Mouse (Mus musculus) kidney, embryonic 16.5 days (tissue): ENCODE results near the gene Lhfp. TPM values are rescaled to one million over a fixed set of nuclear protein-coding genes. Genes with fewer than 3 reads are reported as not detected.

Experiments used
- ATAC-seq: fragments of 200-750 bp; cut with Nextera tagmentation; 2 replicates; pipeline ENCODE4 v1.8.0; 2017; ENCODE audit warnings: moderate TSS enrichment; ENCODE audit not compliant: low FRiP score, low TSS enrichment
- H3K27ac ChIP-seq: fragments of 300-500 bp; sonication (generic); 2 replicates; pipeline ENCODE4 v1.5.1; 2014; ENCODE audit warnings: low read length
- H3K27me3 ChIP-seq: fragments of 300-500 bp; sonication (generic); 2 replicates; pipeline ENCODE4 v1.6.1; 2014; ENCODE audit warnings: low read length, control low read depth, mixed read lengths; ENCODE audit not compliant: insufficient read depth
- H3K36me3 ChIP-seq: fragments of 300-500 bp; sonication (generic); 2 replicates; pipeline ENCODE4 v1.6.1; 2014; ENCODE audit warnings: low read length, control low read depth, mixed read lengths; ENCODE audit not compliant: insufficient read depth
- H3K4me1 ChIP-seq: fragments of 300-500 bp; sonication (generic); 2 replicates; pipeline ENCODE4 v1.6.1; 2014; ENCODE audit warnings: low read length, control low read depth, mixed read lengths; ENCODE audit not compliant: insufficient read depth
- H3K4me2 ChIP-seq: fragments of 300-500 bp; sonication (generic); replicated peaks from 2 replicates; pipeline ENCODE4 v1.6.1; 2014; ENCODE audit warnings: low read depth, low read length
- H3K4me3 ChIP-seq: fragments of 300-500 bp; sonication (generic); 2 replicates; pipeline ENCODE4 v1.5.1; 2014; ENCODE audit warnings: mild to moderate bottlenecking, low read length
- H3K9ac ChIP-seq: fragments of 300-500 bp; sonication (generic); replicated peaks from 2 replicates; pipeline ENCODE4 v1.6.1; 2014; ENCODE audit warnings: low read length
- H3K9me3 ChIP-seq: fragments of 300-500 bp; sonication (generic); 2 replicates; pipeline ENCODE4 v1.6.1; 2016; ENCODE audit warnings: low read length, control low read depth
- WGBS: fragments of 180-500 bp; shearing (Covaris S2); extraction: QIAGEN DNeasy Blood & Tissue Kit; methylation state at CpG from one replicate; pipeline ENCODE4 v1.1.7; 2014; 5-methylcytosine and 5-hydroxymethylcytosine counted together
- polyA plus RNA-seq: library from polyadenylated mRNA; unstranded; fragments of >200 nt; fragmentation: Nextera tagmentation; extraction: Ambion mirVana; gene quantifications from 2 replicates; pipeline ENCODE4 v1.2.1, GENCODE M21; 2015

The Lhfp gene
- polyA plus RNA-seq, 1 experiment from 2014 or later, result 139 TPM

DNA sequence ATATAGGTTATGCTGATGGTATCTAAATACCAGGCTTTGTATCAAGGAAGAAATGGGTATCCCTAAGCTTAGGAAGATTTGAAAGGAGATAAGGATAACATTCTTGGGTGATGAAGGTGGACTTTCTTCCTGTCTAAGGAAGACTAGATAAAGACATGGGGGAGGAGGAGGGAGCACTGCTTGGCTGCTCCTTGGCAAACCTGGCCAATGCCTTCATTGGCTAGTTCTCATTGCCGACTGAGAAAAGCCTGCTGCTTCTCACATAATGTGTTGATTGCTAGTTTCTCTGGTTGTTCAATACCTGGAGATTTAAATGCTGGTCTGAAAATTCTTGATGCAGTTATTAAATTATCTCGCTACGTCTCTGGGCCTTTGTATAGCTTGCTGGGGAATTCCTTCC lies 172.0 kb downstream of the Lhfp start:
- no peak for ATAC-seq
- no peaks in the 10 kb centered on the region for H3K36me3 ChIP-seq

DNA sequence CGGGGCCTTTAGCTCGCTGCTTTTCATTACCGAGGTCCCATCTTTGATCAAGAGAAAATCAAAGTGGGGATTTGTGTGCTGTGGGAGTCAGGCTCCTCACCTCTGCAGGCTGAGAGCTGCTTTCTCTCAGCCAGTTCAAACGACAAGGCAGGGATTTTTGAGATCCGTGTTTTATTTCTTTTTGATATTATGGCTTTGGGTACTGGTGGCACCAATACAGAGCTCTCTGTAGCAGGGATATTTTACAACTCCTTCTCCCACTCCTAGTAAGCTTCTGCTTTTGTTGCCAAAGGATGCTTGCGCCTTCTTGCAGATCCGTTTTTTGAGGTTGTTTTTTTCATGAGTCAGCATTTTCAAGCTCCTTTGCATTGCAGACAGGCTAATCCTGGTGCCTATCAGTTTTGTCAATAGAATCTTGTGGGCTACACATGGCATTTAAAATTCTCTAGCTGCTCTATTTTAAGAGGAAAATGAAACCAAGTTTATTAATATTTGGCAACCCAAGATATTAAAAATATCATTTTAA lies 172.5 kb downstream of the Lhfp start:
- no peak overlapping the region for H3K4me3 ChIP-seq
- H3K4me2 ChIP-seq, result no peak overlapping the region
- no peak for ATAC-seq
- 66% methylated on average over 7 of the region's 7 CpGs for WGBS
- H3K4me1 ChIP-seq, result peaks cover 18% of the 10 kb centered on the region
- H3K9me3 ChIP-seq, result no peaks in the 10 kb centered on the region
- H3K36me3 ChIP-seq, result no peaks in the 10 kb centered on the region
- H3K9ac ChIP-seq, result no peak overlapping the region
- H3K27me3 ChIP-seq, result no peaks in the 10 kb centered on the region
- H3K27ac ChIP-seq, result no peak overlapping the region

More for the DNA sequence above, 172.0 kb downstream of the Lhfp start:
- Histone ChIP-seq H3K4me1 (peaks cover 18% of the 10 kb centered on the region), H3K9ac (no peak overlapping the region), H3K27me3 (no peaks in the 10 kb centered on the region), H3K9me3 (no peaks in the 10 kb centered on the region), H3K4me3 (no peak overlapping the region), H3K27ac (no peak overlapping the region), H3K4me2 (no peak overlapping the region)
- WGBS, result 86% methylated on average over 3 of the region's 3 CpGs

DNA sequence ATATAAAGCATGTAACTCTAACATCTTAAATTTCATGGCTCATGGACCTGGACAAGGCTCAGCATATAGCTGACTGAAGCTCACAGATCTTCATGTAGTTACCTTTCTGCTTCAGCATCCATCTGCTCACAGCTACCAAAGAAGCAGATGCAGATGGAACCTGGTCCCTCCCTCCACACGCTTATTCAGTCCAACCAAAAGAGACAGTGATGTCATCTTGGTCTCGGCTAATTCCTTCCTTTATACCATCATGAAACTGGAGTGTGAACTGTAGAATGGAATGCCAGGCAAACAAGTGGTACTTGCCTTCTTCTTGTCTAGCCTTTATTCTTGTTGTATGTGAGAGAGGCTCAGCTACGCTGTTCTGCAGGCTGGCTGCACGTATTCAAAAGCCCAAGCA lies 173.1 kb downstream of the Lhfp start:
- Histone ChIP-seq H3K4me3 (no peak overlapping the region), H3K27me3 (no peaks in the 10 kb centered on the region), H3K9me3 (no peaks in the 10 kb centered on the region), H3K36me3 (no peaks in the 10 kb centered on the region), H3K4me1 (peaks cover 18% of the 10 kb centered on the region), H3K27ac (no peak overlapping the region), H3K9ac (no peak overlapping the region), H3K4me2 (no peak overlapping the region)
- 88% methylated on average over 4 of the region's 4 CpGs for WGBS
- ATAC-seq, result no peak

DNA sequence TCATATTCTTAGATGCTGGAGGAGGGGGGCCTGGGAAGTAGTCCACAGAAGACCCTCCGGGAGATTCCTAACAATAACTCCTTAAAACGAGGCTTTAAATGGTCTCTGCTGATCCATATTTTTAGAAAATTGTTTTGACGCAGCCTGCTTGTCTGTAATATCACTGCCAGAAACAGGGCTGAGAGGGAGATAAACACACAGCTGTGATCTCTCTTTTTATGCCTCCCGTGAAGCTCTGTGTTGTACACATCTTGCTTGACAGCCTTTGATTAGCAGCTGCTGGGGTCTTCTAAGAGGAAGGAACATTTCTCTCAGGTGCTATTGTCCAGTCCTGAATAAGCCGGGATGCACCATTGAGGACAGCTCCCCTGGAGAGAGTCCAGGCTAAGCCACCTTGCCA lies 176.4 kb downstream of the Lhfp start:
- H3K4me2 ChIP-seq, result no peak overlapping the region
- H3K9me3 ChIP-seq, result no peaks in the 10 kb centered on the region
- no peak overlapping the region for H3K4me3 ChIP-seq
- no peak overlapping the region for H3K9ac ChIP-seq
- WGBS, result 72% methylated on average over 5 of the region's 5 CpGs
- ATAC-seq, result no peak
- H3K27me3 ChIP-seq, result no peaks in the 10 kb centered on the region
- H3K27ac ChIP-seq, result no peak overlapping the region
- H3K36me3 ChIP-seq, result no peaks in the 10 kb centered on the region
- peaks cover 4% of the 10 kb centered on the region; the same call in 1 of the 2 replicates for H3K4me1 ChIP-seq

DNA sequence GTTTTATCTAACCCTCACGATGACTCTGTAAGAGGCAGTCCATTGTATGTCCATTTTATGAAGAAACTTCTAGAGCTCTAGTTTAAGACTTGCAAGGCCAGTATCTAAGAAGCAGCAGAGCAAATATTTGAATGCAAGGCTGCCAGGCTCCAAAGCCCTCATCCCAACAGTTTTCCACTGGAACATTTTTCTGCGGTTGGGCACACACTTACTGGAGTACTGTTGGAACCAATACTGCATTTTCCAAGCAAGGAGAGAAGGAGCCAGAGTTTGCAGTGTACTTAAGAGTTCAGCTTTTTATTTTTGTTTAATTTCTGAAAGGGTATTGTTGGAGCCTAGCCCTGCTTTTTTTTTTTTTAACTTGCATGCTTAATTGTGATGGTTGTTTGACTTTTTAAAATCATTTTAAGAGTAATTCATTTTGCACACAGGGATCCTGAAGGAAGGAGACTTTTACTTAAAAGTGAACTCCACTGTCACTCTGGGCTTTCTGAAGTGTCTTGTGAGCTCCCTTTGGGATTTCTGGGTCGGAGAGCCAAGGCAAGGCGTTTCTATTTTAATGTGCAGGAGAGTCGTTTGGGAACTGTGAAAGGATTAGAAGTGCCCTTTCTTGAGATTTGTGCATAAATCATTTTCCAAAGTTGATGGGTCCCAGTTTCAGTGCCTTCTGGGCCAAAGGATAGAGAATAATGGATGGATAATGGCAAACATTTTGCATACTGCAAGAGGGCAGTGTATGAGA lies 180.4 kb downstream of the Lhfp start:
- peaks cover 7% of the 10 kb centered on the region for H3K4me1 ChIP-seq
- H3K27ac ChIP-seq, result no peak overlapping the region
- WGBS, result 52% methylated on average over 5 of the region's 5 CpGs
- no peaks in the 10 kb centered on the region for H3K9me3 ChIP-seq
- H3K27me3 ChIP-seq, result no peaks in the 10 kb centered on the region
- no peak overlapping the region for H3K4me3 ChIP-seq
- no peak overlapping the region for H3K4me2 ChIP-seq
- H3K9ac ChIP-seq, result no peak overlapping the region
- no peaks in the 10 kb centered on the region for H3K36me3 ChIP-seq
- no peak for ATAC-seq

DNA sequence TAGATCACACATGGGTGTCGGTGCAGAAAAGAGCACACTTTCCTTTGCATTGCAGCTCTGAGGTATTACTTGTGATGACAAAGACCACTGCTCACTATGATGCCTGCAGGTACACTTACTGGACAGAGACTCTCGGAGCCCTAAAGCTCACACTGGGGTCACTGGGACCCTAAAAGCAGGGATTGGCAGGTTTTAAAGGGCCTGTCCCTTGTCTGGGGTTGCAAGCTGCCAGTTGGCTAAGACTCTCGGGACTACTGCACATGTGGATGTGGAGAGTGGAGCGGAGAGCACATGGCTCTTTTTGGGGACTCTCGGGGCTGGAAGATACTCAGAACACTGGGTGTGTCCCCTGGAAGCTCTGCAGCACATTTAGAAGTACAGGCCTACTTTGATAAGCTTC lies 182.8 kb downstream of the Lhfp start:
- Histone ChIP-seq H3K4me3 (no peak overlapping the region), H3K9me3 (no peaks in the 10 kb centered on the region), H3K27ac (no peak overlapping the region), H3K4me2 (no peak overlapping the region), H3K9ac (no peak overlapping the region), H3K27me3 (no peaks in the 10 kb centered on the region), H3K36me3 (no peaks in the 10 kb centered on the region), H3K4me1 (peaks cover 7% of the 10 kb centered on the region)
- 91% methylated on average over 5 of the region's 5 CpGs for WGBS
- ATAC-seq, result no peak

DNA sequence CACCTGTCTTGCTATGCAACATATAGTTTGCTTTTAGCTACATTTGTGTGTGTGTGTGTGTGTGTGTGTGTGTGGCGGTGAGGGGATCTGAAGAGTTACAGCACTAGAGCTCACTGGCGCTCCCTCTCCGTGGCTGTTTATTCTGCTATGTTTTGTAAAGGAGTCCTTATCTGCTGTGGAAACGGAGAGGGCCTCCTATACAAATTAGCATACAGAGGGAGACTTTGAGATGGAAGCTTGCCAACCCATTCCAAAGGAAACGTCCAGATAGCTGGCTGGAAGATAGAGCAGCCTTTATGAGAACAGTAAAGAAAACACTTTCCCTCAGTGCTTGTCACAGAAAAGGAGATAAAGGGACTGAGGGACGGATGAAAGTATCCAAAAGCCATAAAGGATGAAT lies 184.4 kb downstream of the Lhfp start:
- Histone ChIP-seq H3K9ac (no peak overlapping the region), H3K27me3 (no peaks in the 10 kb centered on the region), H3K9me3 (no peaks in the 10 kb centered on the region), H3K4me3 (no peak overlapping the region), H3K4me1 (peaks cover 12% of the 10 kb centered on the region), H3K27ac (peak overlapping the region; percentile 48), H3K4me2 (no peak overlapping the region), H3K36me3 (no peaks in the 10 kb centered on the region)
- peak; percentile 54 for ATAC-seq
- 42% methylated on average over 6 of the region's 6 CpGs for WGBS

DNA sequence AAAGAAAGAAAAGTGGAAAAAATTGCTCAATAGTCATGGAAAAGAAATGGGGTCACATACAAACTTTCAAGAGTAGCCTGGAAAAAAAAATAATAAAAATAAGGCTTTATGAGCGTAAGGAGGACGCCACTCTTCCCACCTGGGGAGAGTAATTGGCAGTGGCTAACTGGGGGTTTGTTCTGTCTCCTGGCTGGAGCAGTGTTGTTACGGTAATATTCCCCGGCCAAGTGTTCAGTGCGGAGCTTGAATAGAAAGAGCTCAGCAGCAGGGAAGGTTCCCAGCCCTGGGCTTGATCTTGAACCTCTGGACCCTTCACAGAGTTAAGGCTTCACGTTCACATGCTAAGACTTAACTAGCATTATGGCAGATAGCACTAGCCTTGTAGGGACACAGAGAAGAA lies 184.9 kb downstream of the Lhfp start:
- Histone ChIP-seq H3K4me3 (no peak overlapping the region), H3K36me3 (no peaks in the 10 kb centered on the region), H3K9me3 (no peaks in the 10 kb centered on the region), H3K9ac (no peak overlapping the region), H3K27ac (peak overlapping the region; percentile 73), H3K4me1 (peaks cover 13% of the 10 kb centered on the region), H3K27me3 (no peaks in the 10 kb centered on the region), H3K4me2 (no peak overlapping the region)
- WGBS, result 74% methylated on average over 6 of the region's 6 CpGs
- ATAC-seq, result no peak

DNA sequence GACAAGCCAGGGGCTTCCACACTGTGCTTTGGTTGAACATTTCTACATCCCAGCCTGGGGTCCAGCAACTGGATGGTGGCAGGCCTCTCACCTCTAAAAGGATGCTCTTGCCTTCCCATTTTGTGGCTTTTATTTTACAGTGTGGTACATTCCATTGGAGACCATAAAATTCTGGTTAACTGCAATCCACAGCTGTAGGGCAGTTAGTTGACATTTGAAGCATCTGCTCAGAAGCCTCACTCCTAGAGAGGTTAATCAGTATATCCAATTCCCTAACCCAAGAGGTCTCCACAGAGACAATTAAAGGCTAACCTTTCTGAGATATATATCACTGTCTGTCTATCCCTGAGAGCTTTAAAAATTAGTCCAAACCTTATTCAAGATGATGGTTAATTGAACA lies 186.5 kb downstream of the Lhfp start:
- no peaks in the 10 kb centered on the region for H3K36me3 ChIP-seq
- no peak overlapping the region for H3K9ac ChIP-seq
- no peak overlapping the region for H3K4me3 ChIP-seq
- no peak overlapping the region for H3K4me2 ChIP-seq
- H3K4me1 ChIP-seq, result peaks cover 10% of the 10 kb centered on the region
- H3K9me3 ChIP-seq, result no peaks in the 10 kb centered on the region
- H3K27ac ChIP-seq, result no peak overlapping the region
- no peaks in the 10 kb centered on the region for H3K27me3 ChIP-seq
- ATAC-seq, result no peak

DNA sequence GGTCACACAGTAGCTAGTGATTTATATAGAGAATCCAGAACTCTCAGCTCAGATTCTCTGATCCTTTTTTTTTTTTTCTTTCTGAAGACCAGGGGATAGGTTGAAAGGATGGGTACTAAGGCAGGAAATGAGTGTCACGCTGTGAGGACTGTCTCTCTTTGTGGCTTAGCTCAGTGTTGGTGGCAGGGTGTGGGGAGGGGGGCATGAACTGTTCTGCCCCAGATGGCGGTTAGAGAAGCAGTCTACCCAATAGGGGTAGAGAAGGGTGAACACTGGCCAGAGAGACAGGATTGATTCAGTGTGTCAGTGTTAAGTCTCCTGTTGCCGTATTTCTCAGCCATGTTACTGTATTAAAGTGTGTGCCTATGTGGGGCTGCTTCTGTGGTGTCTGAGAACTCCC lies 189.2 kb downstream of the Lhfp start:
- Histone ChIP-seq H3K4me2 (no peak overlapping the region), H3K27ac (peak overlapping the region; percentile 81), H3K9ac (no peak overlapping the region), H3K4me3 (no peak overlapping the region), H3K36me3 (no peaks in the 10 kb centered on the region), H3K9me3 (no peaks in the 10 kb centered on the region), H3K27me3 (no peaks in the 10 kb centered on the region), H3K4me1 (peaks cover 7% of the 10 kb centered on the region)
- no peak for ATAC-seq
- 51% methylated on average over 3 of the region's 3 CpGs for WGBS
